Mouse (Mus musculus): ENCODE results near the gene Smpd2.
"Not testable (repeated sequence)": the region's sequence is repeated elsewhere in the genome, so short reads cannot be mapped to it uniquely, and the experiment has no call there.

GRCm38 (mm10) chr10:41505446-41505845 is 15.3 kb upstream of the Smpd2 start:
- not testable (repeated sequence) for TF ChIP-seq MAX (IDR thresholded peaks at IDR 0.05; ENCODE audit: low read depth); MYOG (IDR thresholded peaks at IDR 0.05; ENCODE audit: control insufficient read depth in 1 of 3, insufficient read depth in 1 of 3, insufficient read length in 2 of 3, low read depth in 2 of 3); POLR2A (IDR thresholded peaks at IDR 0.05; ENCODE audit: insufficient read length, low read depth); POLR2AphosphoS2 (IDR thresholded peaks at IDR 0.05; ENCODE audit: insufficient read length, low read depth); REST (IDR thresholded peaks at IDR 0.05; ENCODE audit: insufficient read depth, insufficient read length); TCF12 (IDR thresholded peaks at IDR 0.05; ENCODE audit: insufficient read depth, poor library complexity, severe bottlenecking); E2F4 (IDR thresholded peaks at IDR 0.05; ENCODE audit: insufficient read depth); MYOD1 (IDR thresholded peaks at IDR 0.05; ENCODE audit: control insufficient read depth in 1 of 3, insufficient read length in 2 of 3, low read depth in 2 of 3); USF1 (IDR thresholded peaks at IDR 0.05; ENCODE audit: low read depth); CEBPB (IDR thresholded peaks at IDR 0.05; ENCODE audit: insufficient read depth, poor library complexity, severe bottlenecking)
- peak; percentile 27 for TF ChIP-seq SRF (IDR thresholded peaks at IDR 0.05; ENCODE audit: control insufficient read depth, insufficient read length, low read depth)
